ENCODE assay signal across 22 mouse cellular contexts in the genomic region with DNA sequence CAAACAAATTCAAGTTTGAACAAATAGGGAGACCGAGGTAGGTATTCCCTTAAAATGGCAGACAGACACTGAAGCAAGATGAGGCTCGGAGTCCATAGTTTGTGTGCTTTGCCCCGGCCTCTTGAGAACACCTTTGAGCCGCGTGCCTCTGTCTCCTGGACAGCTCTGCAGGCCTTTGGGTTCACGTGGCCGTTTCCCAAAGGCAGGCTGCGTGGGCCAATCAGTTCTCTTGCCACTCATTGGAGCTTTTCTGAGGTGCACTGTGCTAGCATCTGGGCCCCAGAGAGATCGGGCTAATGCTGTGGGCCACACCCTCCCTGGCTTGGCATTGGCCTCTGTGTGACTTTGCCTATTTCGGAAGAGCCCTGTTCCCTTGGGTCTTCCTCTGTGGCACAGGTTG. TPM values are rescaled to one million over a fixed set of nuclear protein-coding genes. Genes with fewer than 3 reads are reported as not detected.
DNase-seq lines count a peak whose midpoint lies in the region; ATAC-seq and TF ChIP-seq lines count a peak whose summit lies in the region.
"Had no signal": no experiment of that assay in that cellular context is flagged by ENCODE, and none has a peak within 500 bp of the region (broad histone marks: within the 10 kb centered on the region; RNA-seq: fewer than 3 reads in every experiment).

No protein-coding gene starts in this region.

- no peak overlapping the region for H3K4me2 ChIP-seq in liver, embryonic 12.5 days

- no peak for TF ChIP-seq CTCF in liver, adult 2 months (IDR thresholded peaks at IDR 0.05; ENCODE audit: low read depth, low read length)

- peaks cover 3% of the 10 kb centered on the region; the same call in 1 of the 2 replicates for H3K79me2 ChIP-seq in liver, adult 2 months (ENCODE audit: control insufficient read depth, insufficient read depth, low read length)

- H3K4me1 ChIP-seq in liver, adult 2 months (ENCODE audit: control insufficient read depth, insufficient read depth, low read length) = peaks cover 24% of the 10 kb centered on the region
- peaks cover 39% of the 10 kb centered on the region for H3K4me1 ChIP-seq in liver, embryonic 12.5 days
- H3K4me1 ChIP-seq in brown adipose tissue, adult 24 weeks (ENCODE audit: control insufficient read depth, insufficient read depth, insufficient read length, low read length) = peaks cover 11% of the 10 kb centered on the region

- DNase-seq in adrenal gland, postnatal 10 days = peak; percentile 61
- no peak for DNase-seq in adrenal gland, adult 2 months
- DNase-seq in adrenal gland, postnatal 14 days = peak; percentile 65
- DNase-seq in adrenal gland, adult 8-10 months = no peak
- DNase-seq in liver, adult 2 months (ENCODE audit: extremely low read depth, low read depth, low spot score) = peak; percentile 80
- no peak for DNase-seq in left cerebral cortex, adult 8-10 months (ENCODE audit: low spot score in 2 of 2)
- DNase-seq: adrenal gland, postnatal 25 days; B cell, adult 2 months; cerebellum, adult 11 months; cerebellum, adult 11-12 months; cerebellum, adult 18-20 months; cerebellum, adult 2 months; cerebellum, adult 8-10 months; cerebellum, adult 9-10 months; cerebellum, adult 9-11 months had no signal

- peaks cover 24% of the 10 kb centered on the region for H3K36me3 ChIP-seq in liver, adult 2 months (ENCODE audit: control insufficient read depth, insufficient read depth, low read length)
- H3K36me3 ChIP-seq in liver, embryonic 12.5 days = peaks cover 91% of the 10 kb centered on the region

- no peaks in the 10 kb centered on the region for H3K27me3 ChIP-seq in liver, adult 2 months (ENCODE audit: control insufficient read depth, insufficient read depth, low read length)
- H3K27me3 ChIP-seq in liver, embryonic 12.5 days (replicated peaks) = no peaks in the 10 kb centered on the region
- H3K27me3 ChIP-seq: CH12.LX, Patski had no signal

- H3K9me3 ChIP-seq in liver, embryonic 12.5 days (replicated peaks) = no peaks in the 10 kb centered on the region
- H3K9me3 ChIP-seq: G1E had no signal

- no peak for TF ChIP-seq POLR2A in liver, adult 2 months (IDR thresholded peaks at IDR 0.05; ENCODE audit: extremely low read depth, insufficient read depth, low read length)

- H3K9ac ChIP-seq in liver, adult 2 months (ENCODE audit: low read depth, low read length) = no peak overlapping the region
- no peak overlapping the region for H3K9ac ChIP-seq in liver, embryonic 12.5 days

- peak overlapping the region; percentile 36 for H3K27ac ChIP-seq in liver, adult 2 months (replicated peaks; ENCODE audit: insufficient read depth, low read depth, low read length)
- no peak overlapping the region for H3K27ac ChIP-seq in liver, embryonic 12.5 days
- H3K27ac ChIP-seq in brown adipose tissue, adult 24 weeks (replicated peaks; ENCODE audit: low read depth, low read length) = peak overlapping the region; percentile 20; the same call in 1 of the 2 replicates

- no peak overlapping the region for H3K4me3 ChIP-seq in liver, adult 2 months (ENCODE audit: insufficient read depth, low read depth, low read length)
- H3K4me3 ChIP-seq in liver, embryonic 12.5 days = no peak overlapping the region
- no peak overlapping the region for H3K4me3 ChIP-seq in brown adipose tissue, adult 24 weeks (ENCODE audit: insufficient read depth, low read depth, low read length)

- WGBS in liver, adult 2 months = 63% methylated on average over 10 of the region's 10 CpGs
- 83% methylated on average over 10 of the region's 10 CpGs for WGBS in liver, embryonic 12.5 days (ENCODE audit: insufficient replicate concordance)

- ATAC-seq in liver, embryonic 12.5 days = no peak
- ATAC-seq: activated CD4-positive, CD25-positive, alpha-beta regulatory T cell, adult 4 months; CD4-positive, CD25-positive, alpha-beta regulatory T cell, adult 4 months; Patski had no signal

RNA-seq across cellular contexts. Expression of a gene that starts 11.9 kb away (rescaled TPM):
- total RNA-seq in adrenal gland, postnatal 10 days (2021) = 100 to 1,000 TPM in 1 of 2 experiments, 10 to 100 TPM in 1; 97.5 to 111 TPM
- 100 to 1,000 TPM in 1 of 2 experiments, 10 to 100 TPM in 1; 71.7 to 111 TPM for total RNA-seq in adrenal gland, adult 2 months (2021)
- 55.8 and 68.1 TPM in 2 replicates for polyA plus RNA-seq in adrenal gland, adult 2 months (2012; rRNA removed)
- 87.9 and 89.3 TPM in 2 replicates for total RNA-seq in adrenal gland, postnatal 14 days (2021)
- total RNA-seq in adrenal gland, adult 8-10 months (2022) = 100 to 1,000 TPM in 1 of 4 experiments, 10 to 100 TPM in 3; 80.6 to 104 (median 91.1) TPM
- total RNA-seq in liver, adult 2 months (2014; rRNA removed) = 30.7 and 37.2 TPM in 2 replicates
- 46.5 and 52.2 TPM in 2 replicates for polyA plus RNA-seq in liver, adult 2 months (2012; rRNA removed)
- 12.7 and 13.6 TPM in 2 replicates for polyA plus RNA-seq in liver, embryonic 12.5 days (2016; fragmentation: Nextera tagmentation; extraction: Ambion mirVana)
- polyA plus RNA-seq in brown adipose tissue, adult 24 weeks (2012; ENCODE audit: insufficient read depth, insufficient read length, missing spikeins) = 77.1 and 78.5 TPM in 2 replicates
- 100 to 1,000 TPM; 106 to 121 (median 108) TPM for total RNA-seq in left cerebral cortex, adult 8-10 months (2022)

RNA-seq across cellular contexts. Expression of a gene that starts 16.2 kb away (rescaled TPM):
- total RNA-seq in adrenal gland, postnatal 10 days (2021) = 10 to 100 TPM; 14.5 to 23.6 TPM
- 10 to 100 TPM; 16.5 to 21.9 TPM for total RNA-seq in adrenal gland, adult 2 months (2021)
- polyA plus RNA-seq in adrenal gland, adult 2 months (2012; rRNA removed) = 70.6 and 82.0 TPM in 2 replicates
- 18.7 and 19.5 TPM in 2 replicates for total RNA-seq in adrenal gland, postnatal 14 days (2021)
- total RNA-seq in adrenal gland, adult 8-10 months (2022) = 10 to 100 TPM; 18.0 to 24.2 (median 19.8) TPM
- 8.9 and 11.2 TPM in 2 replicates for total RNA-seq in liver, adult 2 months (2014; rRNA removed)
- polyA plus RNA-seq in liver, adult 2 months (2012; rRNA removed) = 44.8 and 47.3 TPM in 2 replicates
- polyA plus RNA-seq in liver, embryonic 12.5 days (2016; fragmentation: Nextera tagmentation; extraction: Ambion mirVana) = 23.5 and 24.3 TPM in 2 replicates
- 10.4 and 13.8 TPM in 2 replicates for polyA plus RNA-seq in brown adipose tissue, adult 24 weeks (2012; ENCODE audit: insufficient read depth, insufficient read length, missing spikeins)
- 10 to 100 TPM; 22.2 to 30.1 (median 27.3) TPM for total RNA-seq in left cerebral cortex, adult 8-10 months (2022)

RNA-seq across cellular contexts. Expression of a gene that starts 16.8 kb away (rescaled TPM):
- 10 to 100 TPM; 70.9 to 89.7 TPM for total RNA-seq in adrenal gland, postnatal 10 days (2021)
- total RNA-seq in adrenal gland, adult 2 months (2021) = 10 to 100 TPM; 74.8 to 80.1 TPM
- polyA plus RNA-seq in adrenal gland, adult 2 months (2012; rRNA removed) = 270 and 325 TPM in 2 replicates
- total RNA-seq in adrenal gland, postnatal 14 days (2021) = 73.2 and 80.6 TPM in 2 replicates
- total RNA-seq in adrenal gland, adult 8-10 months (2022) = 100 to 1,000 TPM in 2 of 4 experiments, 10 to 100 TPM in 2; 85.4 to 115 (median 101) TPM
- total RNA-seq in liver, adult 2 months (2014; rRNA removed) = 23.3 and 23.5 TPM in 2 replicates
- polyA plus RNA-seq in liver, adult 2 months (2012; rRNA removed) = 50.0 and 62.0 TPM in 2 replicates
- polyA plus RNA-seq in liver, embryonic 12.5 days (2016; fragmentation: Nextera tagmentation; extraction: Ambion mirVana) = 30.3 and 33.7 TPM in 2 replicates
- polyA plus RNA-seq in brown adipose tissue, adult 24 weeks (2012; ENCODE audit: insufficient read depth, insufficient read length, missing spikeins) = 66.4 and 76.9 TPM in 2 replicates
- total RNA-seq in left cerebral cortex, adult 8-10 months (2022) = 100 to 1,000 TPM; 279 to 301 (median 286) TPM

RNA-seq across cellular contexts. Expression of a gene that starts 39.7 kb away (rescaled TPM):
- total RNA-seq in adrenal gland, postnatal 10 days (2021) = 100 to 1,000 TPM; 317 to 355 TPM
- 100 to 1,000 TPM; 216 to 274 TPM for total RNA-seq in adrenal gland, adult 2 months (2021)
- polyA plus RNA-seq in adrenal gland, adult 2 months (2012; rRNA removed) = 326 and 448 TPM in 2 replicates
- 291 and 301 TPM in 2 replicates for total RNA-seq in adrenal gland, postnatal 14 days (2021)
- total RNA-seq in adrenal gland, adult 8-10 months (2022) = 100 to 1,000 TPM in 1 of 4 experiments, 10 to 100 TPM in 3; 59.0 to 122 (median 95.3) TPM
- total RNA-seq in liver, adult 2 months (2014; rRNA removed) = 9.2 and 24.3 TPM in 2 replicates
- polyA plus RNA-seq in liver, adult 2 months (2012; rRNA removed) = 65.2 and 92.6 TPM in 2 replicates
- 26.0 and 28.6 TPM in 2 replicates for polyA plus RNA-seq in liver, embryonic 12.5 days (2016; fragmentation: Nextera tagmentation; extraction: Ambion mirVana)
- polyA plus RNA-seq in brown adipose tissue, adult 24 weeks (2012; ENCODE audit: insufficient read depth, insufficient read length, missing spikeins) = 378 and 560 TPM in 2 replicates
- total RNA-seq in left cerebral cortex, adult 8-10 months (2022) = 10 to 100 TPM; 52.0 to 65.8 (median 62.6) TPM

RNA-seq across cellular contexts. Expression of a gene that starts 39.9 kb away (rescaled TPM):
- total RNA-seq in adrenal gland, postnatal 10 days (2021) = 100 to 1,000 TPM; 152 to 170 TPM
- total RNA-seq in adrenal gland, adult 2 months (2021) = 100 to 1,000 TPM; 124 to 147 TPM
- polyA plus RNA-seq in adrenal gland, adult 2 months (2012; rRNA removed) = 235 and 242 TPM in 2 replicates
- total RNA-seq in adrenal gland, postnatal 14 days (2021) = 145 and 155 TPM in 2 replicates
- 100 to 1,000 TPM; 135 to 153 (median 141) TPM for total RNA-seq in adrenal gland, adult 8-10 months (2022)
- 18.3 and 25.1 TPM in 2 replicates for total RNA-seq in liver, adult 2 months (2014; rRNA removed)
- polyA plus RNA-seq in liver, adult 2 months (2012; rRNA removed) = 48.9 and 54.3 TPM in 2 replicates
- 168 and 173 TPM in 2 replicates for polyA plus RNA-seq in liver, embryonic 12.5 days (2016; fragmentation: Nextera tagmentation; extraction: Ambion mirVana)
- 83.8 and 94.3 TPM in 2 replicates for polyA plus RNA-seq in brown adipose tissue, adult 24 weeks (2012; ENCODE audit: insufficient read depth, insufficient read length, missing spikeins)
- total RNA-seq in left cerebral cortex, adult 8-10 months (2022) = 100 to 1,000 TPM; 174 to 191 (median 186) TPM

Comparison
In these comparisons a context has a peak if more than half of its experiments do, and no peak if none do; other contexts are left out.
1. DNase-seq: peak in adrenal gland, postnatal 10 days (single experiment), adrenal gland, postnatal 14 days (single experiment) and liver, adult 2 months (single experiment); none in adrenal gland, adult 2 months (single experiment), adrenal gland, adult 8-10 months (single experiment) and left cerebral cortex, adult 8-10 months (0 of 2).